Mouse (Mus musculus): ENCODE results near the gene Cop1.

The Cop1 gene

GRCm38 (mm10) chr1:159231781-159232571 is at the start of gene Cop1:
Cop1 (plus strand) TSS chr1:159232320.
- peak; percentile 88 to 90 for DNase-seq (ENCODE audit: low spot score in 2 of 2)

- no peak for DNase-seq (ENCODE audit: low spot score in 2 of 2)
These were observed 45.4 kb upstream of the Cop1 start for GRCm38 (mm10) chr1:159186741-159187140.

- no peak for DNase-seq (ENCODE audit: low spot score in 2 of 2)
These were observed 33.5 kb upstream of the Cop1 start for GRCm38 (mm10) chr1:159198603-159199002.

- DNase-seq (ENCODE audit: low spot score in 2 of 2) = no peak
These were observed 32.5 kb upstream of the Cop1 start for GRCm38 (mm10) chr1:159199606-159200005.

GRCm38 (mm10) chr1:159201220-159201619 is 30.9 kb upstream of the Cop1 start:
- DNase-seq (ENCODE audit: low spot score in 2 of 2) = no peak

- DNase-seq (ENCODE audit: low spot score in 2 of 2) = no peak
These were observed 20.4 kb upstream of the Cop1 start for GRCm38 (mm10) chr1:159211711-159212110.

GRCm38 (mm10) chr1:159217437-159217836 is 14.7 kb upstream of the Cop1 start:
- DNase-seq (ENCODE audit: low spot score in 2 of 2) = no peak

GRCm38 (mm10) chr1:159222046-159222445 is 10.1 kb upstream of the Cop1 start:
- no peak for DNase-seq (ENCODE audit: low spot score in 2 of 2)

- DNase-seq (ENCODE audit: low spot score in 2 of 2) = no peak
These were observed 6.9 kb upstream of the Cop1 start for GRCm38 (mm10) chr1:159225064-159225824.

GRCm38 (mm10) chr1:159232572-159233261 is 597 bp downstream of the Cop1 start:
- DNase-seq (ENCODE audit: low spot score in 2 of 2) = peak; percentile 24 to 28

- DNase-seq (ENCODE audit: low spot score in 2 of 2) = no peak
These were observed 1.3 kb downstream of the Cop1 start for GRCm38 (mm10) chr1:159233426-159233825.

- no peak for DNase-seq (ENCODE audit: low spot score in 2 of 2)
These were observed 2.4 kb downstream of the Cop1 start for GRCm38 (mm10) chr1:159234496-159234895.

- DNase-seq (ENCODE audit: low spot score in 2 of 2) = no peak
These were observed 3.6 kb downstream of the Cop1 start for GRCm38 (mm10) chr1:159235674-159236073.

- no peak for DNase-seq (ENCODE audit: low spot score in 2 of 2)
These were observed 6.0 kb downstream of the Cop1 start for GRCm38 (mm10) chr1:159238147-159238546.

- no peak for DNase-seq (ENCODE audit: low spot score in 2 of 2)
These were observed 18.2 kb downstream of the Cop1 start for GRCm38 (mm10) chr1:159250320-159250719.

GRCm38 (mm10) chr1:159253078-159253477 is 21.0 kb downstream of the Cop1 start:
- DNase-seq (ENCODE audit: low spot score in 2 of 2) = no peak

GRCm38 (mm10) chr1:159254906-159255685 is 23.0 kb downstream of the Cop1 start:
- DNase-seq (ENCODE audit: low spot score in 2 of 2) = no peak

- DNase-seq (ENCODE audit: low spot score in 2 of 2) = no peak
These were observed 24.4 kb downstream of the Cop1 start for GRCm38 (mm10) chr1:159256543-159256942.

- no peak for DNase-seq (ENCODE audit: low spot score in 2 of 2)
These were observed 31.7 kb downstream of the Cop1 start for GRCm38 (mm10) chr1:159263820-159264219.

- DNase-seq (ENCODE audit: low spot score in 2 of 2) = no peak
These were observed 48.0 kb downstream of the Cop1 start for GRCm38 (mm10) chr1:159280072-159280471.

GRCm38 (mm10) chr1:159281861-159282260 is 49.7 kb downstream of the Cop1 start:
- DNase-seq (ENCODE audit: low spot score in 2 of 2) = no peak

GRCm38 (mm10) chr1:159286833-159287232 is 54.7 kb downstream of the Cop1 start:
- no peak for DNase-seq (ENCODE audit: low spot score in 2 of 2)

All from natural killer cell, adult 2 months (primary cell).